Mouse (Mus musculus) intestine, postnatal 0 days (tissue): Measurements from ENCODE around the gene Txndc15. TPM values are rescaled to one million over a fixed set of nuclear protein-coding genes. Genes with fewer than 3 reads are reported as not detected.

Experiments
- ATAC-seq: fragments of 200-750 bp; cut with Nextera tagmentation; 2 replicates; pipeline ENCODE4 v1.8.0; 2017; ENCODE audit warnings: mild to moderate bottlenecking, moderate TSS enrichment, moderate library complexity
- H3K27ac ChIP-seq: fragments of 300-500 bp; sonication (generic); 2 replicates; pipeline ENCODE4 v1.5.1; 2014; ENCODE audit warnings: mild to moderate bottlenecking, low read depth, low read length, moderate library complexity
- H3K27me3 ChIP-seq: fragments of 300-500 bp; sonication (generic); replicated peaks from 2 replicates; pipeline ENCODE4 v1.6.1; 2014; ENCODE audit warnings: low read length, mixed read lengths; ENCODE audit not compliant: control insufficient read depth, insufficient read depth
- H3K36me3 ChIP-seq: fragments of 300-500 bp; sonication (generic); 2 replicates; pipeline ENCODE4 v1.6.1; 2014; ENCODE audit warnings: mild to moderate bottlenecking, moderate library complexity; ENCODE audit not compliant: control insufficient read depth, insufficient read depth
- H3K4me1 ChIP-seq: fragments of 300-500 bp; sonication (generic); replicated peaks from 2 replicates; pipeline ENCODE4 v1.6.1; 2014; ENCODE audit warnings: antibody characterized with exemption, low read length, mixed read lengths; ENCODE audit not compliant: control insufficient read depth, insufficient read depth
- H3K4me2 ChIP-seq: fragments of 300-500 bp; sonication (generic); replicated peaks from 2 replicates; pipeline ENCODE4 v1.6.1; 2014; ENCODE audit warnings: low read depth, mild to moderate bottlenecking, moderate library complexity
- H3K4me3 ChIP-seq: fragments of 300-500 bp; sonication (generic); 2 replicates; pipeline ENCODE4 v1.5.1; 2014; ENCODE audit warnings: low read depth, low read length
- H3K9ac ChIP-seq: fragments of 300-500 bp; sonication (generic); 2 replicates; pipeline ENCODE4 v1.6.1; 2014; ENCODE audit warnings: mild to moderate bottlenecking, low read depth, low read length
- H3K9me3 ChIP-seq: fragments of 300-500 bp; sonication (generic); 2 replicates; pipeline ENCODE4 v1.6.1; 2016; ENCODE audit warnings: mixed run types; ENCODE audit not compliant: control insufficient read depth
- CTCF ChIP-seq: sonication (generic); IDR thresholded peaks from 2 replicates; pipeline ENCODE4 v1.5.1; 2016; ENCODE audit warnings: low read depth, mild to moderate bottlenecking, control low read depth, antibody characterized with exemption, moderate library complexity
- WGBS: fragments of 180-500 bp; shearing (Covaris S2); extraction: QIAGEN DNeasy Blood & Tissue Kit; methylation state at CpG from one replicate; pipeline ENCODE4 v1.1.7; 2014; 5-methylcytosine and 5-hydroxymethylcytosine counted together
- polyA plus RNA-seq: library from polyadenylated mRNA; unstranded; fragments of >200 nt; fragmentation: Nextera tagmentation; extraction: Ambion mirVana; gene quantifications from 2 replicates; pipeline ENCODE4 v1.2.1, GENCODE M21; 2015

Txndc15 gene
- polyA plus RNA-seq, 1 experiment from 2014 or later: 68.4 TPM

- Histone ChIP-seq H3K4me3 (no peak overlapping the region), H3K27me3 (no peaks in the 10 kb centered on the region), H3K36me3 (no peaks in the 10 kb centered on the region), H3K4me2 (no peak overlapping the region), H3K4me1 (no peaks in the 10 kb centered on the region), H3K9ac (no peak overlapping the region), H3K9me3 (no peaks in the 10 kb centered on the region), H3K27ac (no peak overlapping the region)
- ATAC-seq: no peak
- TF ChIP-seq CTCF: no peak
- 16% methylated on average over 11 of the region's 11 CpGs for WGBS
Measured at GRCm38 (mm10) chr13:55775056-55775455, 60.6 kb downstream of the Txndc15 start.

Other genes with a start within 250 kb of the Txndc15 start
- gene Dbn1, start 226.5 kb upstream of the Txndc15 start, polyA plus RNA-seq: 31.3 and 34.8 TPM in 2 replicates
- 131 and 142 TPM in 2 replicates for gene Pdlim7, start 201.0 kb upstream of the Txndc15 start, polyA plus RNA-seq
- gene Dok3, start 185.4 kb upstream of the Txndc15 start, polyA plus RNA-seq: 1.5 and 1.6 TPM in 2 replicates
- 23.2 and 25.8 TPM in 2 replicates for gene Ddx41, start 178.0 kb upstream of the Txndc15 start, polyA plus RNA-seq
- 10.3 and 12.3 TPM in 2 replicates for gene Fam193b, start 143.5 kb upstream of the Txndc15 start, polyA plus RNA-seq
- gene Tmed9, start 140.9 kb upstream of the Txndc15 start, polyA plus RNA-seq: 57.3 and 63.3 TPM in 2 replicates
- 13.9 and 14.3 TPM in 2 replicates for gene B4galt7, start 114.8 kb upstream of the Txndc15 start, polyA plus RNA-seq
- gene Caml, start 91.6 kb upstream of the Txndc15 start, polyA plus RNA-seq: 24.8 and 26.9 TPM in 2 replicates
- 15.6 and 16.6 TPM in 2 replicates for gene Ddx46, start 79.6 kb upstream of the Txndc15 start, polyA plus RNA-seq
- 20.4 and 21.8 TPM in 2 replicates for gene B230219D22Rik, start 21.5 kb upstream of the Txndc15 start, polyA plus RNA-seq
- gene Pcbd2, start 12.7 kb downstream of the Txndc15 start, polyA plus RNA-seq: 70.5 and 72.0 TPM in 2 replicates
- 0.14 and 0.22 TPM in 2 replicates for gene Catsper3, start 69.9 kb downstream of the Txndc15 start, polyA plus RNA-seq
- gene Pitx1, start 121.5 kb downstream of the Txndc15 start, polyA plus RNA-seq: 5.9 and 8.2 TPM in 2 replicates